Mouse (Mus musculus): ENCODE measurements around the gene Gm42715. TPM values are rescaled to one million over a fixed set of nuclear protein-coding genes. Genes with fewer than 3 reads are reported as not detected.

Gene Gm42715
- polyA plus RNA-seq, 1 experiment from 2014 or later, result 13.2 TPM

GRCm38 (mm10) chr7:127604256-127604655 lies 84.9 kb downstream of the Gm42715 start:
- Histone ChIP-seq H3K4me3 (ENCODE audit: low read length) (no peak overlapping the region), H3K4me2 (ENCODE audit: low read length) (no peak overlapping the region), H3K9me3 (ENCODE audit: control insufficient read depth, low read length) (no peaks in the 10 kb centered on the region), H3K36me3 (ENCODE audit: control insufficient read depth, insufficient read depth, low read length) (peaks cover 39% of the 10 kb centered on the region), H3K4me1 (ENCODE audit: control insufficient read depth, insufficient read depth, low read depth, low read length) (no peaks in the 10 kb centered on the region), H3K27ac (ENCODE audit: low read depth, low read length) (no peak overlapping the region), H3K9ac (ENCODE audit: low read depth, low read length) (no peak overlapping the region), H3K27me3 (replicated peaks; ENCODE audit: control insufficient read depth, insufficient read depth, low read length) (no peaks in the 10 kb centered on the region)
- WGBS, result 92% methylated on average over 10 of the region's 10 CpGs
- ATAC-seq, result no peak

GRCm38 (mm10) chr7:127607150-127607549 lies 87.8 kb downstream of the Gm42715 start:
- Histone ChIP-seq H3K9me3 (ENCODE audit: control insufficient read depth, low read length) (no peaks in the 10 kb centered on the region), H3K36me3 (ENCODE audit: control insufficient read depth, insufficient read depth, low read length) (peaks cover 50% of the 10 kb centered on the region), H3K4me3 (ENCODE audit: low read length) (no peak overlapping the region), H3K4me1 (ENCODE audit: control insufficient read depth, insufficient read depth, low read depth, low read length) (no peaks in the 10 kb centered on the region), H3K4me2 (ENCODE audit: low read length) (no peak overlapping the region), H3K9ac (ENCODE audit: low read depth, low read length) (no peak overlapping the region), H3K27ac (ENCODE audit: low read depth, low read length) (no peak overlapping the region), H3K27me3 (replicated peaks; ENCODE audit: control insufficient read depth, insufficient read depth, low read length) (no peaks in the 10 kb centered on the region)
- no peak for ATAC-seq
- 81% methylated on average over 6 of the region's 6 CpGs for WGBS

DNA sequence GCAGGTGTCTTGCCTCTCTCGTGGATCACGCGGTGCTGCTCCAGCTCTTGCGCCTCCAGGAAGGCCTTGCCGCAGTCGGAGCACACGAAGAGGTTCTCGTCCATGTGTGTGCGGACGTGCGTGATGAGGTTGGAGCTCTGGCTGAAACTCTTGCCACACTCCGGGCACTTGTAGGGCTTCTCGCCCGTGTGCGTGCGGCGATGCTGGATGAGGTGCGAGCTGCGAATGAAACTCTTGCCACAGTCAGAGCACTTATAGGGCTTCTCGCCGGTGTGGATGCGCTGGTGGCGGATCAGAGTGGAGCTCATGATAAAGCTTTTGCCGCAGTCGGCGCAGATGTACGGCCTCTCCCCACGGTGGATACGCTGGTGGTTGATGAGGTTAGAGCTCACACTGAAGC lies 91.6 kb downstream of the Gm42715 start:
- no peaks in the 10 kb centered on the region for H3K9me3 ChIP-seq (ENCODE audit: control insufficient read depth, low read length)
- no peaks in the 10 kb centered on the region for H3K27me3 ChIP-seq (replicated peaks; ENCODE audit: control insufficient read depth, insufficient read depth, low read length)
- H3K9ac ChIP-seq (ENCODE audit: low read depth, low read length), result no peak overlapping the region
- ATAC-seq, result no peak
- H3K36me3 ChIP-seq (ENCODE audit: control insufficient read depth, insufficient read depth, low read length), result peaks cover 37% of the 10 kb centered on the region
- no peak overlapping the region for H3K27ac ChIP-seq (ENCODE audit: low read depth, low read length)
- H3K4me2 ChIP-seq (ENCODE audit: low read length), result no peak overlapping the region
- peaks cover 9% of the 10 kb centered on the region for H3K4me1 ChIP-seq (ENCODE audit: control insufficient read depth, insufficient read depth, low read depth, low read length)
- 97% methylated on average over 29 of the region's 29 CpGs for WGBS
- no peak overlapping the region for H3K4me3 ChIP-seq (ENCODE audit: low read length)

DNA sequence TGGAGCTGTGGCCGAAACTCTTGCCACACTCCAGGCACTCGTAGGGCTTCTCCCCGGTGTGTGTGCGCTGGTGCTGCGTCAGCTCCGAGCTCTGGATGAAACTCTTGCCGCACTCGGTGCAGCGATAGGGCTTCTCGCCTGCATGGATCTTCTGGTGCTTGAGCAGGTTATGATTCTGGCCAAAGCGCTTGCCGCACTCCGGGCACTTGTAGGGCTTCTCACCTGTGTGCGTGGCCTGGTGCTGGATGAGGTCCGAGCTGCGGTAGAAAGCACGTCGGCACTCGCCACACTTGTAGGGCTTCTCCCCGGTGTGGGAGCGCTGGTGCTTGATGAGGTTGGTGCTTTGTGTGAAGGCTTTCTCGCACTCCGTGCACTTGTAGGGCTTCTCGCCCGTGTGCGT lies 92.2 kb downstream of the Gm42715 start:
- no peaks in the 10 kb centered on the region for H3K27me3 ChIP-seq (replicated peaks; ENCODE audit: control insufficient read depth, insufficient read depth, low read length)
- no peak overlapping the region for H3K9ac ChIP-seq (ENCODE audit: low read depth, low read length)
- H3K4me3 ChIP-seq (ENCODE audit: low read length), result no peak overlapping the region
- H3K27ac ChIP-seq (ENCODE audit: low read depth, low read length), result no peak overlapping the region
- H3K36me3 ChIP-seq (ENCODE audit: control insufficient read depth, insufficient read depth, low read length), result peaks cover 37% of the 10 kb centered on the region
- H3K4me2 ChIP-seq (ENCODE audit: low read length), result no peak overlapping the region
- H3K4me1 ChIP-seq (ENCODE audit: control insufficient read depth, insufficient read depth, low read depth, low read length), result peaks cover 13% of the 10 kb centered on the region
- WGBS, result 95% methylated on average over 26 of the region's 26 CpGs
- ATAC-seq, result no peak
- no peaks in the 10 kb centered on the region for H3K9me3 ChIP-seq (ENCODE audit: control insufficient read depth, low read length)

- no peak for ATAC-seq
- no peak overlapping the region for H3K9ac ChIP-seq (ENCODE audit: low read depth, low read length)
These were observed 94.1 kb downstream of the Gm42715 start for GRCm38 (mm10) chr7:127613501-127613900.

DNA sequence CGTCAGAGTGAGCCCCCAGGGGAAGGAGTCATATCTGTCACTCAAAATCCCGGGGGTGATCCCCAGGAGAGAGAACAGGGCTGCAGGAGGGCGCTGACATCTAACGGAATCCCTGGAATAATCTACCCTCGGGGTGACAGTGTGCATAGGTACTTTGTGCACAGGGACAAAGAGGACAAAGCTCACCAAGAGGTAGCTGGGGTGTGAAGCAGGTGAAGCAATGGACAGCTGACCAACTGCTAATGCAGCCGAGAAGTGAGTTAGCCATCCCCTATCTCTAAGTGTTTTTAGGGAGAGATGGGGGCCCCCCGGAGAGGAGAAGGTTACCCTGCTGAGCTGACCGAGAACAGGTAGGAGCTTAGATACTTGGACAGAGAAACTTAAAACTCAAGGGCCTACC lies 94.7 kb downstream of the Gm42715 start:
- Histone ChIP-seq H3K27me3 (replicated peaks; ENCODE audit: control insufficient read depth, insufficient read depth, low read length) (no peaks in the 10 kb centered on the region), H3K36me3 (ENCODE audit: control insufficient read depth, insufficient read depth, low read length) (peaks cover 30% of the 10 kb centered on the region), H3K27ac (ENCODE audit: low read depth, low read length) (peak overlapping the region; percentile 87; the same call in 1 of the 2 replicates), H3K9me3 (ENCODE audit: control insufficient read depth, low read length) (no peaks in the 10 kb centered on the region), H3K9ac (ENCODE audit: low read depth, low read length) (peak overlapping the region; percentile 94), H3K4me2 (ENCODE audit: low read length) (peak overlapping the region; percentile 91), H3K4me1 (ENCODE audit: control insufficient read depth, insufficient read depth, low read depth, low read length) (peaks cover 14% of the 10 kb centered on the region), H3K4me3 (ENCODE audit: low read length) (peak overlapping the region; percentile 100)
- 15% methylated on average over 8 of the region's 8 CpGs for WGBS
- no peak for ATAC-seq

More at GRCm38 (mm10) chr7:127613501-127613900, 94.1 kb downstream of the Gm42715 start:
- H3K4me1 ChIP-seq (ENCODE audit: control insufficient read depth, insufficient read depth, low read depth, low read length), result peaks cover 14% of the 10 kb centered on the region
- WGBS, result 88% methylated on average over 8 of the region's 8 CpGs
- H3K4me2 ChIP-seq (ENCODE audit: low read length), result peak overlapping the region; percentile 91
- H3K27ac ChIP-seq (ENCODE audit: low read depth, low read length), result no peak overlapping the region
- H3K36me3 ChIP-seq (ENCODE audit: control insufficient read depth, insufficient read depth, low read length), result peaks cover 30% of the 10 kb centered on the region
- H3K4me3 ChIP-seq (ENCODE audit: low read length), result no peak overlapping the region; the same call in 1 of the 2 replicates
- no peaks in the 10 kb centered on the region for H3K27me3 ChIP-seq (replicated peaks; ENCODE audit: control insufficient read depth, insufficient read depth, low read length)
- H3K9me3 ChIP-seq (ENCODE audit: control insufficient read depth, low read length), result no peaks in the 10 kb centered on the region

- Histone ChIP-seq H3K27me3 (replicated peaks; ENCODE audit: control insufficient read depth, insufficient read depth, low read length) (no peaks in the 10 kb centered on the region), H3K9me3 (ENCODE audit: control insufficient read depth, low read length) (no peaks in the 10 kb centered on the region)
- under 1% methylated on average over 23 of the region's 44 CpGs for WGBS
These were observed 95.1 kb downstream of the Gm42715 start for GRCm38 (mm10) chr7:127614511-127614890.

GRCm38 (mm10) chr7:127614891-127615843 lies 95.8 kb downstream of the Gm42715 start, which contains the start of gene Zfp629:
TSS of gene Zfp629 (minus strand) at chr7:127615797.
- H3K4me2 ChIP-seq (ENCODE audit: low read length), result peak within 1 kb of the TSS; percentile 91
- WGBS, result under 1% methylated on average over 36 of the region's 50 CpGs
- peak; percentile 93 for ATAC-seq

More at GRCm38 (mm10) chr7:127614511-127614890, 95.1 kb downstream of the Gm42715 start:
- peak overlapping the region; percentile 100 for H3K4me3 ChIP-seq (ENCODE audit: low read length)
- H3K36me3 ChIP-seq (ENCODE audit: control insufficient read depth, insufficient read depth, low read length), result peaks cover 28% of the 10 kb centered on the region
- H3K27ac ChIP-seq (ENCODE audit: low read depth, low read length), result peak overlapping the region; percentile 87
- H3K4me1 ChIP-seq (ENCODE audit: control insufficient read depth, insufficient read depth, low read depth, low read length), result peaks cover 14% of the 10 kb centered on the region
- H3K9ac ChIP-seq (ENCODE audit: low read depth, low read length), result peak overlapping the region; percentile 94
- peak; percentile 49 for ATAC-seq
- H3K4me2 ChIP-seq (ENCODE audit: low read length), result peak overlapping the region; percentile 91

GRCm38 (mm10) chr7:127616336-127616735 lies 97.0 kb downstream of the Gm42715 start:
- H3K36me3 ChIP-seq (ENCODE audit: control insufficient read depth, insufficient read depth, low read length), result peaks cover 11% of the 10 kb centered on the region
- peak overlapping the region; percentile 48 for H3K9ac ChIP-seq (ENCODE audit: low read depth, low read length)
- H3K27ac ChIP-seq (ENCODE audit: low read depth, low read length), result 0 out of 2 replicates have a peak overlapping the region, but pooled peaks have one; percentile 9
- H3K4me1 ChIP-seq (ENCODE audit: control insufficient read depth, insufficient read depth, low read depth, low read length), result peaks cover 14% of the 10 kb centered on the region
- H3K9me3 ChIP-seq (ENCODE audit: control insufficient read depth, low read length), result no peaks in the 10 kb centered on the region
- peak overlapping the region; percentile 100 for H3K4me3 ChIP-seq (ENCODE audit: low read length)
- no peaks in the 10 kb centered on the region for H3K27me3 ChIP-seq (replicated peaks; ENCODE audit: control insufficient read depth, insufficient read depth, low read length)
- H3K4me2 ChIP-seq (ENCODE audit: low read length), result peak overlapping the region; percentile 91
- 53% methylated on average over 1 of the region's 1 CpGs for WGBS
- 0 out of 2 replicates have a peak, but pooled peaks have one; percentile 37 for ATAC-seq

More at GRCm38 (mm10) chr7:127614891-127615843, 95.8 kb downstream of the Gm42715 start, which contains the start of gene Zfp629:
- peak within 1 kb of the TSS; percentile 100 for H3K4me3 ChIP-seq (ENCODE audit: low read length)
- H3K27ac ChIP-seq (ENCODE audit: low read depth, low read length), result peak within 1 kb of the TSS; percentile 87
- H3K27me3 ChIP-seq (replicated peaks; ENCODE audit: control insufficient read depth, insufficient read depth, low read length), result no peaks in the 10 kb centered on the region
- peaks cover 14% of the 10 kb centered on the region for H3K4me1 ChIP-seq (ENCODE audit: control insufficient read depth, insufficient read depth, low read depth, low read length)
- H3K36me3 ChIP-seq (ENCODE audit: control insufficient read depth, insufficient read depth, low read length), result peaks cover 23% of the 10 kb centered on the region
- H3K9ac ChIP-seq (ENCODE audit: low read depth, low read length), result peak within 1 kb of the TSS; percentile 94
- H3K9me3 ChIP-seq (ENCODE audit: control insufficient read depth, low read length), result no peaks in the 10 kb centered on the region
